Mouse (Mus musculus) mouse trophoblast stem cell (cell line): ENCODE results near the gene Usb1.

Experiments
- in situ Hi-C, 2 experiments: fragments of 300-500 bp; cut with MseI, MboI; formaldehyde crosslinking; loops; 2 replicates in 1 of 2; 3 replicates in 1 of 2; pipeline ENCODE4 v1.15.1; 2025

Gene Usb1

DNA sequence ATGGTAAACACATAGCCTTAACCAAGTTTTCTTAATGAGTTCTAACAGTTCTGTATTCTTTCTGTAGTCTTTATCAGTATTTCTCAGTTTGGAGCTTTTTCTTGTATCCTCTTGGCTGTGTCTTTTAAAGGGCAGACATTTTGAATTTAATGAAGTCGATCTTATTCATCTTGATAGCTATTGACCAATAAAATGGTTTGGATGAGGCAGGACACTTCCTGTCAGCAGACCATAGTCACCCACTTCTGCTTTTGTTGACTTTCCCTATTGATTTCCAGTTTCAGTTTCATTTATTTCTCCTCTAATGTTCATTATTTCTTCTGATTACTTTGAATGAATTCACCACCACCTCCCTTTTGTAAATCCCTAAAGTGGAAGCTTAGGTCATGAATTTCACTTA lies 3.6 kb downstream of the Usb1 start:
- in situ Hi-C loops: no loop called here

GRCm38 (mm10) chr8:95336363-95336762 lies 4.3 kb downstream of the Usb1 start:
- in situ Hi-C loops: no loop called here

GRCm38 (mm10) chr8:95341721-95342120 lies 9.6 kb downstream of the Usb1 start:
- in situ Hi-C loops: no loop called here

GRCm38 (mm10) chr8:95344668-95345067 lies 12.6 kb downstream of the Usb1 start:
- in situ Hi-C loops: no loop called here

GRCm38 (mm10) chr8:95346643-95347545 lies 14.8 kb downstream of the Usb1 start:
- in situ Hi-C loops: no loop called here

DNA sequence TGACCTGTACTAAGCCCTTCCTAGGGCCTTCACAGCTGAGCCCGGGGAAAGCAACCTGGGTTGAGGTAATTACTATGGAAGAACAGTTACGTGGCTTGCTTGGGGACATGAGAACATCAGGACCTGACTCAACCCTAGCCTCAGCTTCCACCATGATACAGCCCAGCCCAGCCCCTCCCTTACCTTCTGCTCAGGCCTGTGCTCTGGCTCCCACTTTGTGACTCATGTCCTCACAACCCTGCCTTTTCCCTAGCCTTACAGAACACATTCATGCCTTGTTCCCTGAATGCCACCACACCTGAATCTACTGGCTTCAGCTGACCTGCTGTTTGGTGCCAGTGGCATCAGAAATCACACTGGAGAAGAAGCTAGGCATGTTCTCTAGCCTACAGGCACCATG lies 16.3 kb downstream of the Usb1 start:
- in situ Hi-C loops: no loop called here

- in situ Hi-C loops: no loop called here
Measured at GRCm38 (mm10) chr8:95348811-95349630, 16.9 kb downstream of the Usb1 start.

DNA sequence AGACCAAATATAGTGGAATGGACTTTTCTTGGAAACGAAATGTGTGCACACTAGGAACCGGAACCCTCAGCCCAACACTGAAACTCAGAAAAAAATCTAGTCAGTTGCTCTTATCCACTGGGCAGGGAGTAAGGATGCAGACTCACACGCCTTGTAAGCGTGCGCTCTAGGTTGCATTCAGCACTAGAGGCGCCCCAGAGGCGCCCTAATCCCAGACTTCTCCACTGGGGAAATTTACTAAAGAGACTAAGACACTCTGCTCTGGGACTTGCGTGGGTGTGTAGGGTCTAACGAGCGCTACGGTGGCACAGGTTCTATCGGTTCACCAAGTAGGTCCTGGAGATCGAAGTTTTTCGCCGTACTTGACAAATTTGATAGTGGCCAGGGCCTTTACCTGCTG lies 19.4 kb downstream of the Usb1 start:
- in situ Hi-C loops: loop anchor here (5.0 to 10.0 kb wide), 2 partner anchors 73 to 76 kb away; no protein-coding TSS in a partner anchor

GRCm38 (mm10) chr8:95352151-95352870 lies 20.2 kb downstream of the Usb1 start, which contains the start of gene Mmp15:
TSS of gene Mmp15 (plus strand) at chr8:95352268.
- in situ Hi-C loops: loop anchor here (5.0 to 10.0 kb wide), 2 partner anchors 72 to 75 kb away; no protein-coding TSS in a partner anchor

- in situ Hi-C loops: loop anchor here (5.0 to 10.0 kb wide), 2 partner anchors 72 to 74 kb away; no protein-coding TSS in a partner anchor
Measured at GRCm38 (mm10) chr8:95352871-95353866, 21.1 kb downstream of the Usb1 start.

DNA sequence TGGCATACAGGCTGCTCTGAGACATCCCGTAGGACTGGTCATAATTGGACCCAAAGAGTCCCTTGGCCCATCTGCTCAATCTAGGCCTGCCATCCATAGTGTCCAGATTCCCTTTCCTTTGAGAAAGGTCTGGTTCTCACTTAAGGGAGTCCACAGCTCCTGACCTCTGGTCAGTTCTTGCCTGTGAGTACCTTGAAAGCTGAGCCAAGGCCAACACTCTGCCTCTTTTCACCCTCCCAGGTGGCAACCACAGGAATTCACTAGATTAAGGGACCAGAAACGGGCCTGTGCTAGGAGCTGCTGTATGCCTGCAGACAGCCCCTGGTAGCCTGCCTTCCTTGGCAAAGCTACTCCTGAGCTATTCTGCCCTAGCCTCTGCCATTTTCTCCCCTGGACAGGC lies 22.5 kb downstream of the Usb1 start:
- in situ Hi-C loops: loop anchor here (5.0 to 10.0 kb wide), 2 partner anchors 70 to 73 kb away; no protein-coding TSS in a partner anchor

- in situ Hi-C loops: loop anchor here in 1 of 2 experiments (10.0 kb wide), 1 partner anchor 66 kb away; no protein-coding TSS in a partner anchor
Measured at GRCm38 (mm10) chr8:95358550-95359411, 26.7 kb downstream of the Usb1 start.

GRCm38 (mm10) chr8:95360181-95361015 lies 28.3 kb downstream of the Usb1 start:
- in situ Hi-C loops: no loop called here

- in situ Hi-C loops: no loop called here
Measured at GRCm38 (mm10) chr8:95361016-95361341, 28.9 kb downstream of the Usb1 start.

- in situ Hi-C loops: no loop called here
Measured at GRCm38 (mm10) chr8:95362272-95362671, 30.2 kb downstream of the Usb1 start.

GRCm38 (mm10) chr8:95363849-95364248 lies 31.8 kb downstream of the Usb1 start:
- in situ Hi-C loops: no loop called here

GRCm38 (mm10) chr8:95369581-95370326 lies 37.7 kb downstream of the Usb1 start:
- in situ Hi-C loops: no loop called here
